8 mouse cellular contexts compared by ENCODE assay signal in genomic region chr14:60704961-60705360, GRCm38 (mm10).
DNase-seq lines count a peak whose midpoint lies in the region; ATAC-seq and TF ChIP-seq lines count a peak whose summit lies in the region.
"Had no signal": no experiment of that assay in that cellular context is flagged by ENCODE, and none has a peak within 500 bp of the region (broad histone marks: within the 10 kb centered on the region; RNA-seq: fewer than 3 reads in every experiment).

No protein-coding gene starts in this region.

- no peaks in the 10 kb centered on the region for H3K9me3 ChIP-seq in heart, postnatal 0 days (replicated peaks; ENCODE audit: control insufficient read depth, low read length)
- H3K9me3 ChIP-seq in limb, embryonic 15.5 days: no peaks in the 10 kb centered on the region
- H3K9me3 ChIP-seq in stomach, embryonic 15.5 days: no peaks in the 10 kb centered on the region
- H3K9me3 ChIP-seq: megakaryocyte, embryonic 14.5 days had no signal

- H3K9ac ChIP-seq in heart, postnatal 0 days (replicated peaks; ENCODE audit: low read depth, low read length): no peak overlapping the region
- H3K9ac ChIP-seq in limb, embryonic 15.5 days: no peak overlapping the region
- H3K9ac ChIP-seq in stomach, embryonic 15.5 days: no peak overlapping the region

- peak; percentile 71 for DNase-seq in urinary bladder, postnatal 14 days (ENCODE audit: low spot score)
- no peak for DNase-seq in urinary bladder, postnatal 4 days (ENCODE audit: low spot score in 2 of 2)
- peak; percentile 93 for DNase-seq in cerebellum, adult 9-11 months
- DNase-seq in heart, postnatal 0 days (ENCODE audit: low spot score): peak; percentile 45
- no peak for DNase-seq in retina, embryonic 14.5 days (ENCODE audit: low spot score)

- ATAC-seq in heart, postnatal 0 days (ENCODE audit: insufficient read depth, low read depth): peak; percentile 68
- ATAC-seq in limb, embryonic 15.5 days (ENCODE audit: insufficient number of reproducible peaks, low FRiP score, low TSS enrichment, low read depth): 0 out of 2 replicates have a peak, but pooled peaks have one; percentile 46
- ATAC-seq in stomach, embryonic 15.5 days (ENCODE audit: insufficient read depth, low FRiP score, low read depth): no peak

- peak overlapping the region; percentile 32 for H3K27ac ChIP-seq in heart, postnatal 0 days (ENCODE audit: low read depth)
- H3K27ac ChIP-seq in limb, embryonic 15.5 days: peak overlapping the region; percentile 75
- H3K27ac ChIP-seq in stomach, embryonic 15.5 days: peak overlapping the region; percentile 42; the same call in 1 of the 2 replicates

- TF ChIP-seq CTCF in heart, postnatal 0 days (IDR thresholded peaks at IDR 0.05; ENCODE audit: low read depth): no peak

- H3K4me1 ChIP-seq in heart, postnatal 0 days (ENCODE audit: control insufficient read depth, insufficient read depth): peaks cover 11% of the 10 kb centered on the region
- peaks cover 50% of the 10 kb centered on the region for H3K4me1 ChIP-seq in limb, embryonic 15.5 days
- H3K4me1 ChIP-seq in stomach, embryonic 15.5 days: peaks cover 21% of the 10 kb centered on the region

- H3K36me3 ChIP-seq in heart, postnatal 0 days (replicated peaks; ENCODE audit: control insufficient read depth, insufficient read depth, low read length): no peaks in the 10 kb centered on the region
- no peaks in the 10 kb centered on the region for H3K36me3 ChIP-seq in limb, embryonic 15.5 days
- H3K36me3 ChIP-seq in stomach, embryonic 15.5 days: no peaks in the 10 kb centered on the region

- H3K4me2 ChIP-seq in heart, postnatal 0 days (ENCODE audit: low read depth, low read length): no peak overlapping the region
- no peak overlapping the region for H3K4me2 ChIP-seq in limb, embryonic 15.5 days
- H3K4me2 ChIP-seq in stomach, embryonic 15.5 days: no peak overlapping the region

- no peak for TF ChIP-seq EP300 in heart, postnatal 0 days (IDR thresholded peaks at IDR 0.05; ENCODE audit: low read depth)

- no peaks in the 10 kb centered on the region for H3K27me3 ChIP-seq in heart, postnatal 0 days (ENCODE audit: control insufficient read depth, insufficient read depth, low read length)
- no peaks in the 10 kb centered on the region for H3K27me3 ChIP-seq in limb, embryonic 15.5 days
- no peaks in the 10 kb centered on the region for H3K27me3 ChIP-seq in stomach, embryonic 15.5 days (replicated peaks)

- WGBS in heart, postnatal 0 days: 38% methylated on average over 3 of the region's 3 CpGs
- WGBS in limb, embryonic 15.5 days: 35% methylated on average over 3 of the region's 3 CpGs
- WGBS in stomach, embryonic 15.5 days: 25% methylated on average over 3 of the region's 3 CpGs

- no peak overlapping the region for H3K4me3 ChIP-seq in heart, postnatal 0 days (ENCODE audit: low read depth, low read length)
- no peak overlapping the region for H3K4me3 ChIP-seq in limb, embryonic 15.5 days
- no peak overlapping the region for H3K4me3 ChIP-seq in stomach, embryonic 15.5 days (replicated peaks)
- H3K4me3 ChIP-seq: megakaryocyte, embryonic 14.5 days had no signal

Comparison
In these comparisons a context has a peak if more than half of its experiments do, and no peak if none do; other contexts are left out.
1. DNase-seq: peak in urinary bladder, postnatal 14 days (single experiment), cerebellum, adult 9-11 months (single experiment) and heart, postnatal 0 days (single experiment); none in urinary bladder, postnatal 4 days (0 of 2) and retina, embryonic 14.5 days (single experiment).
2. Peak in every context shown above with its lines, with median percentiles within 50 percentile points of each other: H3K27ac ChIP-seq.